Mouse (Mus musculus) heart, embryonic 12.5 days (tissue): ENCODE data around the gene Pcgf2. TPM values are rescaled to one million over a fixed set of nuclear protein-coding genes. Genes with fewer than 3 reads are reported as not detected.

Experiments used
- ATAC-seq: fragments of 200-750 bp; cut with Nextera tagmentation; 2 replicates; pipeline ENCODE4 v1.8.0; 2017; ENCODE audit warnings: moderate TSS enrichment, moderate library complexity; ENCODE audit not compliant: insufficient number of reproducible peaks, low FRiP score
- H3K27ac ChIP-seq: fragments of 300-500 bp; sonication (generic); 2 replicates; pipeline ENCODE4 v1.5.1; 2016; ENCODE audit warnings: mild to moderate bottlenecking, moderate library complexity; ENCODE audit not compliant: poor library complexity, severe bottlenecking
- H3K27me3 ChIP-seq: fragments of 300-500 bp; sonication (generic); replicated peaks from 2 replicates; pipeline ENCODE4 v1.6.1; 2016; ENCODE audit warnings: mild to moderate bottlenecking, moderate library complexity
- H3K36me3 ChIP-seq: fragments of 300-500 bp; sonication (generic); 2 replicates; pipeline ENCODE4 v1.6.1; 2016; ENCODE audit warnings: mild to moderate bottlenecking, moderate library complexity
- H3K4me1 ChIP-seq: fragments of 300-500 bp; sonication (generic); replicated peaks from 2 replicates; pipeline ENCODE4 v1.6.1; 2016; ENCODE audit warnings: mild to moderate bottlenecking
- H3K4me2 ChIP-seq: fragments of 300-500 bp; sonication (generic); 2 replicates; pipeline ENCODE4 v1.6.1; 2016; ENCODE audit warnings: mild to moderate bottlenecking, moderate library complexity
- H3K4me3 ChIP-seq: fragments of 300-500 bp; sonication (generic); 2 replicates; pipeline ENCODE4 v1.5.1; 2016; ENCODE audit warnings: mild to moderate bottlenecking
- H3K9ac ChIP-seq: fragments of 300-500 bp; sonication (generic); 2 replicates; pipeline ENCODE4 v1.6.1; 2016; ENCODE audit warnings: mild to moderate bottlenecking, moderate library complexity
- H3K9me3 ChIP-seq: fragments of 300-500 bp; sonication (generic); replicated peaks from 2 replicates; pipeline ENCODE4 v1.6.1; 2016; ENCODE audit warnings: mild to moderate bottlenecking, moderate library complexity
- WGBS: fragments of 180-500 bp; shearing (Covaris S2); methylation state at CpG from one replicate; pipeline ENCODE4 v1.1.7; 2016; 5-methylcytosine and 5-hydroxymethylcytosine counted together
- polyA plus RNA-seq: library from polyadenylated mRNA; unstranded; fragments of >200 nt; fragmentation: Nextera tagmentation; extraction: Ambion mirVana; gene quantifications from 2 replicates; pipeline ENCODE4 v1.2.1, GENCODE M21; 2016

Pcgf2 gene
- polyA plus RNA-seq, 1 experiment from 2014 or later: 11.0 TPM

DNA sequence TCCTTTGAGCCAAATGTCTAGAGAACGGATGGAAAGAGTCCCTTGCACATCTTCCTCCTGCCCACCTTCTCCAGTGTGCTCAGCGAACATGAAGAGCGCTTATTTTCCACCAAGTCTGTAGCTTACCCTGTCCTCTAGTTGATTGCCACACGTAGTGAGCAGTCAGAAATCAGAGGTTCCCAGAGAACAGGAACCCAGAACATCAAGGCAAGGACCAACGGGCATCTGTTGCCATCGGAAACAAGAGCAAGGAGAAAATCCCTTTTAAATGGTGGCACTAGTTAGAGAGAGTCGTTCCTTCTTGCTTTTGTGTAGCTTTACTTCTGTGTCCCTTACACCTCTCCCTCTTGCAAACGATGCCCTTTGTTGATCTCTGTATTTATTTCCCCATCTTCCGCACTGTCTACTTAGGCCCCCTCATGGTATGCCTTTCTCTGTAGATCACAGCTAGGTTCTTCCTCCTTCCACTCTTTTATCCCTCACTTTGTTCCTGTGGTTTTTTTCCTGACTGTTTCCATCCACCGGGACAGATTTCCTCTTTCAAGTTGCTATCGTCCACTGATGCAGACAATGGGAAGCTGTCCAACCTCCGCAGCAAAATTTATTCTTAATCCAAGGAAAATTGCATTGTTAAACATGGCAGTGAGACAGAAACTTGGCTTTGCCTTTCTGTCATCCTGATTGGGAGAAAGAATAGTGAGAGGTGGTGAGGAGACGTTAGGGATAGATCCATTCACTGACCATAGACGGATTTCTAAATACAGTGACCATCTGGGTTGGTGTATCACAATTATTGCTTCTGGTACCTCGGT lies 1.5 kb upstream of the Pcgf2 start:
- peak overlapping the region; percentile 80 for H3K4me3 ChIP-seq
- H3K27me3 ChIP-seq: no peaks in the 10 kb centered on the region
- H3K4me2 ChIP-seq: peak overlapping the region; percentile 92
- WGBS: 53% methylated on average over 15 of the region's 15 CpGs
- H3K9me3 ChIP-seq: no peaks in the 10 kb centered on the region
- ATAC-seq: no peak
- no peak overlapping the region for H3K9ac ChIP-seq
- peaks cover 44% of the 10 kb centered on the region for H3K4me1 ChIP-seq
- peaks cover 22% of the 10 kb centered on the region for H3K36me3 ChIP-seq
- H3K27ac ChIP-seq: peak overlapping the region; percentile 13; the same call in 1 of the 2 replicates

DNA sequence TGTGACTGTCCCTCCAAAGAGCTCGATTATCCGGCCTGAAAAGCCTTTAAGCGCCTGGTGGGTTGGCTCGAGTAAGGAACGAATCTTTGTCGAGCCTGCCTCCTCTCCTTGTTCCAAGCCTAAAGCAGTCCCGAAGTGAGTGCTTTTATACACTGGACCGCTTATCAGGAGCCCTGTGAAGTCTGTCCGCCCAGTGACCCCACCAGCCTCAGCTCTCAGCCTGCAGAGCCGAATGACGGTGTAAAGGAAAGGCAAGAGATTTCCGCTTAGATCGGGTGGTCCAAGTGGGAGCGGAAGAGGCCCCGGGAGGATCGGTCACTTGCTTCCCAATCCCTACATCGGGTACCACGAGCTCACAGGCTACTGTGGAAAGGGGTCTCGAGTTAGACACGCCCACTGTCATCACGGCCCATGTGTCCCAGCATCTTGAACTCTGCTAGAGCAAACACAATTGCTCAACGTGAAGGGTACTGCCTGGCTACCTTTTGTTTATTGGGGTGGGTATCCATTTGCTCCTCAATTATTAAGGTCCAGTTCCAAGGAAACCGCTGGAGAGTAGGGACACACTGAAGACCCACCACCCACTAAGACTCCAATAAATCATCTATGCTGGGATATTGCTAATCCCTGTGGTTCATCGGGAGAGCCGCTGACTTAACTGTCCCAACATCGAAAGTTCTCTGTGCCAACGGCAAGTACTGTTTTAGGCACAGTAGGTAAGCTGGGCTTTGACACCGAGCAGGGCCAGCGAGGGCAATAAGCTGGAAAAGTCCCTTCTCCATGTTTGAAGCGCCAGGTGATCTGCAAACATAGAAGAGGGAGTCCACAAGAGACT lies 666 bp upstream of the Pcgf2 start:
- no peaks in the 10 kb centered on the region for H3K9me3 ChIP-seq
- 0 out of 2 replicates have a peak, but pooled peaks have one; percentile 17 for ATAC-seq
- peak overlapping the region; percentile 92 for H3K4me2 ChIP-seq
- no peaks in the 10 kb centered on the region for H3K27me3 ChIP-seq
- 19% methylated on average over 30 of the region's 30 CpGs for WGBS
- H3K36me3 ChIP-seq: peaks cover 14% of the 10 kb centered on the region; the same call in 1 of the 2 replicates
- peak overlapping the region; percentile 99 for H3K27ac ChIP-seq
- H3K9ac ChIP-seq: peak overlapping the region; percentile 85
- peak overlapping the region; percentile 75 for H3K4me3 ChIP-seq
- H3K4me1 ChIP-seq: peaks cover 51% of the 10 kb centered on the region

DNA sequence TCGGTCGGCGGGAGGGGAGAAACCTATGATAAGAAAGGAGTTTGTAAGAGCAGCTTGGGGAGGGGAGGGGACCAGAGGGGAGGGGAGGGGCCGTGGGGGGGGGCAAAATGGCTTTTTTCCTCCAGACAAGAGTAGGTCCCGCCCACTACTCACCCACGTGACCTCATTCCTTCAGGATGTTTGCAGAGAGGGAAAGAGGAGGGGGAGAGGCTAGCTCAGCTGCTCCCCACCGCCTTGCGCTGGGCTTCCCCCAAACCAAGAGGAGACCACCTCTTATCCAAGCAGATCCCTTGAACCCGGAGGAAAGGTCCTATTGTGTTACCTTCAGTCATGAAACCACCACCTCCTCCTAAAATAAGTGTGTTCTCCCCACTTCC lies 683 bp downstream of the Pcgf2 start:
- Histone ChIP-seq H3K4me3 (peak overlapping the region; percentile 75), H3K36me3 (0 out of 2 replicates have a peak, but pooled peaks cover 3% of the 10 kb centered on the region), H3K9ac (peak overlapping the region; percentile 85), H3K4me2 (peak overlapping the region; percentile 92), H3K27me3 (no peaks in the 10 kb centered on the region), H3K27ac (peak overlapping the region; percentile 99), H3K4me1 (peaks cover 60% of the 10 kb centered on the region), H3K9me3 (no peaks in the 10 kb centered on the region)
- WGBS: 0% methylated on average over 6 of the region's 9 CpGs
- ATAC-seq: peak; percentile 33

DNA sequence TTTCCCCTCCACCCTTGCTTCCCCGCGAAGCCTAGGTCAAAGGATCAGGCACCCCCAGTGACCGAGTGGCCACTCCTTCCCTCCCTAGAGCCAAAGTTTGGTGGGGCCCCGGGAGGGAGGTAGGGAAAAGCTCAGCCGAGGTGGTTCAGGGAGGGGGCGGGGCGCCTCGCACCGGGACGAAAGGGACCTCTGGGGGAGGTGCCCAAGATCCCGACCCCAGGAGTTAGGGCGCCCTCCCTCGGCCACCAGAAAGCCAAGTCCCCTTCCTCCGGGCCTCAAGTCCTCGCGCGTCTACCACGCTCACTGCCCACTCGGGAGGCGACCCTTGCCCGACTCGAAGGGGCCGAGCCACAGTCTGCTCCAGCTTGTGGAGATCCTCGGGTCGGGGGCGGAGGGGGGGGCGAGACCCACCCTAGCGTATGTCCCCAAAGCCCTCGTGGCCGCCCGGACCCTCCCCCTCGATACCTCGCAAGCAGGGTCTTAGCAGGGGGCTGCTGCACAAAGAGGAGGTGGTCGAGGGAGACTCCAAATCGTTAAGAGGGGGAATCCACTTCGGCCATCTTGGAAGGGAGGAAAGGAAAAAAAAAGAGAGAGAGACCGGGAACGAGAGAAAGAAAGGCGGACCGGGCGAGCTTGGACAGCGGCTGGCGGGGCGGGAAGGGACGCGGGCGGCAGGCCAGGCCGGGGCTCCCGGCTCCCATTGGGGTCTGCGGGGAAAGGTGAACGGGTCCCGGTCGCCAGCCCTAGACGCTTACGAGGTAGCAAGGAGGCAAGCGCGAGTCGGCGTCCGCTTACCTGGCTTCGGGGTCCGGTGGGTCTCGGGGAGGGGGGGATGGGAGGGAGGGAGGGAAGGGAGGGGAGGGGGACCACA lies 1.3 kb downstream of the Pcgf2 start:
- no peaks in the 10 kb centered on the region for H3K27me3 ChIP-seq
- peak overlapping the region; percentile 99 for H3K27ac ChIP-seq
- peak overlapping the region; percentile 92 for H3K4me2 ChIP-seq
- no peaks in the 10 kb centered on the region for H3K36me3 ChIP-seq
- peaks cover 60% of the 10 kb centered on the region for H3K4me1 ChIP-seq
- peak overlapping the region; percentile 75 for H3K4me3 ChIP-seq
- under 1% methylated on average over 56 of the region's 63 CpGs for WGBS
- peak overlapping the region; percentile 85 for H3K9ac ChIP-seq
- no peaks in the 10 kb centered on the region for H3K9me3 ChIP-seq
- ATAC-seq: peak; percentile 1; the same call in 1 of the 2 replicates

DNA sequence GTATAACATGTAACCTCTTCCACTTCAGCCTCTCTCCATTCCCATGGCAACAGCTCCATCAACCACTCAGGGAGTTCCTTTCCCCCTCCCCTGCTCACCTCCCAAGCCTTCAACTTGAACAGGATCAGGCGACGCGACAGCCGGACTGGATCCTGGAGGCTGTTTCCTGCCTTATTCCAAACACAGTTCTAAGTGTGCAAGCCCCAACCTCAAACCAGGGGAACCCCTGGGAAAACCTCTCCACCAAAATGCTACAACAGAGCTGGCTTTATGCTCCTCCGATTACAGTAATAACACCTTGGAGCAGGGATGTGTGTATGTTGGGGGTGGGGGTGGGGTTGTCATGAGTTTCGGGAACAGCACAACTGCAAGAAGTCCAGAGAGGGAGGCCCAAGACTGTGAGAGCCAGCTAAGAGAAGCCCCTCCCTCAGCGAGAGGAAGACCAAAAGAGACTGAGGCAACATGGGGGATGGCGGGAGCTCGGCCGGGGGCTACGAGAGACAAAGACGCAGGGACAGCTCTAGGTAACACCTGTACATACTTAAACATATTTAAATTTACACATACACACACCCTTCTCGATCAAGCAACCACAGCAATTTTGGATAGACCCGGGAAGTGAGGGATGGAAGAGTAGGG lies 2.3 kb downstream of the Pcgf2 start:
- no peaks in the 10 kb centered on the region for H3K9me3 ChIP-seq
- H3K4me2 ChIP-seq: peak overlapping the region; percentile 92
- H3K4me3 ChIP-seq: peak overlapping the region; percentile 75
- ATAC-seq: no peak
- peak overlapping the region; percentile 85 for H3K9ac ChIP-seq
- H3K4me1 ChIP-seq: peaks cover 62% of the 10 kb centered on the region
- WGBS: 2% methylated on average over 14 of the region's 14 CpGs
- peaks cover 5% of the 10 kb centered on the region for H3K36me3 ChIP-seq
- no peaks in the 10 kb centered on the region for H3K27me3 ChIP-seq
- peak overlapping the region; percentile 99 for H3K27ac ChIP-seq

DNA sequence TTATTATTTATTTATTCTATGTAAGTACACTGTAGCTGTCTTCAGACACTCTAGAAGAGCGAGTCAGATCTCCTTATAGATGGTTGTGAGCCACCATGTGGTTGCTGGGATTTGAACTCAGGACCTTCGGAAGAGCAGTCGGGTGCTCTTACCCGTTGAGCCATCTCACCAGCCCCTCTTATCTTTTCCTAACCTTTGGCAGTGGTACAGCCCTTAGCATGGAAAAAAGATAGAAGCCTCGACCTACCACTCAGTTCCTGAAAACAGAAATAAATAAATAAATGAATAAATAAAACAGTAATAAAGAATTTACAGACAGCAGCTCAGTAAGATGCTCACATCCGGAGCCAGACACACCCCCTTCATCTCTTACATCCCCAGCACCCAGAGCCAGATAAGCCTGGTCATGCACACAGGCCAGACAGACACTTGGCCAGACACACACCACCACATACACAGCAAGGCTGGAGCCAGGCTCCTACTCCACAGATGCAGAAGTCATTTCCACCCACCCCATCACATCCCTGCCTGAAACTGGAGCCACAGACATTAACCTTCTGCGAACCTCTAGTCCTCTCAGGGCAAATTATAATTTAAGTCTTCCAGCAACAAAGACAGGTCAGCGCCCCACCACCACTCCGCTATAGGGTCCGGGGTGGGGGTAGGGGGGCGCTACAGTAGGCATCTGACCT lies 3.0 kb downstream of the Pcgf2 start:
- Histone ChIP-seq H3K4me2 (peak overlapping the region; percentile 92), H3K4me1 (peaks cover 62% of the 10 kb centered on the region), H3K36me3 (peaks cover 12% of the 10 kb centered on the region), H3K9me3 (no peaks in the 10 kb centered on the region), H3K9ac (peak overlapping the region; percentile 85), H3K27me3 (no peaks in the 10 kb centered on the region), H3K27ac (peak overlapping the region; percentile 99), H3K4me3 (peak overlapping the region; percentile 75)
- WGBS: 55% methylated on average over 11 of the region's 11 CpGs
- no peak for ATAC-seq

DNA sequence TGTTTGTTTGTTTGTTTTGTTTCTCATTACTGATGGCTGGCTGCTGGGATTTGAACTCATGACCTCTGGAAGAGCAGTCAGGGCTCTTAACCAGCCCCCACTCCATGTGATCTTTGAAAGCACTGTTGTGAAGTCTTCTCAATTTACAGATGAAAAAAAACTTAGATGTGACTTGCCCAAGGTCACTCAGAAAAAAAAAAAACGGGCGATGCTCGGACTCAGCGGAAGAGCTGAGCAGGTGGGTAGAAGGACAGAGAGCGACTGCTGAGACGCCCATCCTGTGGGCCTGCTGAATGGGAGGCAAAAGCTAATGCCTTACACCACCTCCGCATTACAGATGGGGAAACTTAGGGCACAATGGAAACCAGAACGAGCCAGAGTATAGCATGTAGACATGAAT lies 3.6 kb downstream of the Pcgf2 start:
- peaks cover 19% of the 10 kb centered on the region for H3K36me3 ChIP-seq
- 81% methylated on average over 8 of the region's 8 CpGs for WGBS
- no peaks in the 10 kb centered on the region for H3K27me3 ChIP-seq
- H3K9ac ChIP-seq: no peak overlapping the region
- ATAC-seq: no peak
- no peak overlapping the region for H3K27ac ChIP-seq
- no peak overlapping the region for H3K4me2 ChIP-seq
- no peaks in the 10 kb centered on the region for H3K9me3 ChIP-seq
- peaks cover 57% of the 10 kb centered on the region for H3K4me1 ChIP-seq
- H3K4me3 ChIP-seq: no peak overlapping the region

DNA sequence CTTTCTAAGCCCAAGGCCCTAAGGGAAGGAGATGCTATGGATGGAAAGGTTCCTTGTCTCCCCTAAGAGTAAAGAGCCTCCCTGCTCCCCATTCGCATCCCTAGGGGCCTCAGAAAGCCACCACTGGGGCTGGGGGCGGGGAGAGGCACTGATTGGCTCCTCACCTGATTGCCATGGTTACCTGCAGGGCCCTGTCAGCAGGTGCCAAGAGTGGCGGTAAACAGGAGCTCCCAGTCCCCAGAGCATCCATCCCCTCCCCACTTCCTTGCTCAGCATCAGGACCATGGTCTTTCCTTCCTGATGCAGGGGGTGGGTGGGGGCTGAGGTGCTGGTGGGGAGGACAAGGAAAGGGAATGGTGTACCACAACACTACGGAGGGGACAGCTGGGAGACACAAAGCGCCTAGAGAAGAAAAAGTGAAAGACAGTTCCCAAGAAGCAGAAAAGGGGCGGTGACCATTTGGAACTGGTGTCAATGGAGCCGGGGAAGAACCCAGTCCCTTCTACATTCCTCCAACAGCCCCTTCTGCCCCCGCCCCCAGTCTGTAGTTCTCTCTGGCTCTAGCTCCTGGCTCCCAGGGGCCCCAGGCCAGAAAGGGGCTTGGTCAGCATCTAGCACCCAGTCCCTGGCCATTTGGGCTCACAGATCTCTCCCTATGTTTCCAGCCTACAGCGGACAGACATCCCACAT lies 4.4 kb downstream of the Pcgf2 start:
- no peaks in the 10 kb centered on the region for H3K9me3 ChIP-seq

DNA sequence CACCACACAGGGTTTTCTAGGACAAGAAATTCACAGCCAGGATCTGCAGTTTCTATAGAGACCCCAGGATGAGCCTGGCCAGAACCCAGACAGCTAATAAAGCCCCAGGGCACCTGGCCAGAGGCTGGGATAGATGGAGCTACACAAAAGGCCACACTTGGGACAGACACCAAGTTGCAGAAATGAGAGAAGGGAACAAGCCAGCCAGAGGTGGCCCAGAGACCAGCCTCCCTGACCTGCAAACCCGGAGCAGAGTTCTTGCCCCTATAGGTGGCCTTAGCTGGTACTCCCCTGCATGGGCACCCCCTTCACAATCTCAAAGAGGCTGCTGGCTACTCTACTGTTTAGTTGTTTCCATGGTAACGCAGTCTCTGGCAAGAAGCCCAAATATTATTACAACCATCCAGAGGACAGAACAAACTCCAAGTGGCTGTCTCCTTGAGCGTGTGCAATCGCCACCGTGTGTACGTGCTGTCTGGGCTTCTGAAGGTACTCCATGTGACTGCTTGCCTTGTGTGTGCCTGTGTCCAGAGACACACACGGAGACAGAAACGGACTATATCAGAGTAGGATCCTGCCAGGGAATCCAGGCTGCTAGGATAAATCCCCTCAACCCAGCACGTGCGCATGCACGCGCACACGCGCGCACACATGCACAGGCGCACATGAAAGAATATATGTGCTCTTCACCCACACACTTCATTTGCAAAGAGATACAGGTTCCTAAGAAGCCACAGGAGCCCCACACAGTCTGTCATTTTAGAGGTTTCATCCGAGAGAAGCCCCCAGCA lies 5.2 kb downstream of the Pcgf2 start:
- Histone ChIP-seq H3K4me3 (no peak overlapping the region), H3K4me2 (peak overlapping the region; percentile 29; the same call in 1 of the 2 replicates), H3K36me3 (peaks cover 34% of the 10 kb centered on the region), H3K9me3 (no peaks in the 10 kb centered on the region), H3K9ac (peak overlapping the region; percentile 29; the same call in 1 of the 2 replicates), H3K27ac (peak overlapping the region; percentile 23), H3K27me3 (no peaks in the 10 kb centered on the region), H3K4me1 (peaks cover 48% of the 10 kb centered on the region)
- ATAC-seq: no peak
- 67% methylated on average over 17 of the region's 17 CpGs for WGBS

More for the DNA sequence above, 4.4 kb downstream of the Pcgf2 start:
- 0 out of 2 replicates have a peak overlapping the region, but pooled peaks have one; percentile 38 for H3K9ac ChIP-seq
- 61% methylated on average over 9 of the region's 9 CpGs for WGBS
- H3K27ac ChIP-seq: peak overlapping the region; percentile 23; the same call in 1 of the 2 replicates
- no peak overlapping the region for H3K4me3 ChIP-seq
- H3K36me3 ChIP-seq: peaks cover 27% of the 10 kb centered on the region
- peaks cover 49% of the 10 kb centered on the region for H3K4me1 ChIP-seq
- peak overlapping the region; percentile 29 for H3K4me2 ChIP-seq
- ATAC-seq: no peak
- H3K27me3 ChIP-seq: no peaks in the 10 kb centered on the region
